Mouse (Mus musculus): ENCODE results near the gene Pnpla2. TPM values are rescaled to one million over a fixed set of nuclear protein-coding genes. Genes with fewer than 3 reads are reported as not detected.

Gene Pnpla2
- polyA plus RNA-seq, 1 experiment from 2014 or later: 23.4 TPM

DNA sequence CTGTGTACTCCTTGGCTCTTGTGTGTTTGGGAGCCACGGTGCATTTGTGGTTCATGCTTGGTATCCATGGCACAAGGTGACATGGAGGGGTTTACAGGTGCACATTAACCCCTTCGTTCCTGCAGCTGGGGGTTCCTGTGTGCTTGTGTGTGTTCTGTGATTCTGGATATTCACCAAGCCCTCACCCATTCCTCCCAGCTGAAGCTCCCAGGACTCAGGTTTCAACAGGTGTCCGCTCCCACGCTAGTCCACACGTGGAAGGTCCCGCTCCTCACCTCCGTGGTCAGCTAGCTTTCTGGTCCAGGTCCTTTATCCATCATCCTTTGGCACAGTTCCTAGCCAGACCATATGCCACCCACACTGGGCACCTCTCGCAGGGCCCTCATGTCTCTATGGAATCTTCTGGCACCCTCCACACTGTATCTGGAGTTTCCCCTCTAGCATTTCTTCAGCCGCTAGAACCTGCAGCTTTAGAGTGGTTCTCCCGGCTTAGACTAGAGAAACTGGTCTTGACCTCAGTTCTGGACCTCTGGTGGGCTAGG lies 11.7 kb downstream of the Pnpla2 start:
- H3K9ac ChIP-seq (ENCODE audit: low read depth, low read length): peak overlapping the region; percentile 85
- WGBS: 60% methylated on average over 10 of the region's 10 CpGs
- H3K4me2 ChIP-seq: peak overlapping the region; percentile 88
- DNase-seq (ENCODE audit: low spot score) (no peak), ATAC-seq (replicated peaks; ENCODE audit: low FRiP score) (no peak)
- H3K4me1 ChIP-seq (replicated peaks; ENCODE audit: control insufficient read depth, insufficient read depth, low read length): peaks cover 41% of the 10 kb centered on the region
- peaks cover 40% of the 10 kb centered on the region for H3K27me3 ChIP-seq (replicated peaks; ENCODE audit: control insufficient read depth, insufficient read depth, low read length)
- H3K9me3 ChIP-seq (ENCODE audit: control insufficient read depth, low read length): no peaks in the 10 kb centered on the region
- peaks cover 14% of the 10 kb centered on the region for H3K36me3 ChIP-seq (ENCODE audit: control insufficient read depth, insufficient read depth, low read length)
- H3K27ac ChIP-seq (ENCODE audit: low read depth, low read length): peak overlapping the region; percentile 72; the same call in 1 of the 2 replicates
- H3K4me3 ChIP-seq (ENCODE audit: low read depth, low read length): peak overlapping the region; percentile 78

- Histone ChIP-seq H3K4me2 (peak within 1 kb of the TSS; percentile 88), H3K4me3 (ENCODE audit: low read depth, low read length) (peak within 1 kb of the TSS; percentile 78), H3K27ac (ENCODE audit: low read depth, low read length) (peak within 1 kb of the TSS; percentile 72), H3K4me1 (replicated peaks; ENCODE audit: control insufficient read depth, insufficient read depth, low read length) (peaks cover 39% of the 10 kb centered on the region), H3K36me3 (ENCODE audit: control insufficient read depth, insufficient read depth, low read length) (peaks cover 18% of the 10 kb centered on the region), H3K9me3 (ENCODE audit: control insufficient read depth, low read length) (no peaks in the 10 kb centered on the region), H3K9ac (ENCODE audit: low read depth, low read length) (peak within 1 kb of the TSS; percentile 85), H3K27me3 (replicated peaks; ENCODE audit: control insufficient read depth, insufficient read depth, low read length) (peaks cover 32% of the 10 kb centered on the region)
- peak; percentile 81 for ATAC-seq (replicated peaks; ENCODE audit: low FRiP score)
- WGBS: under 1% methylated on average over 52 of the region's 52 CpGs
- DNase-seq (ENCODE audit: low spot score): peak; percentile 91
These were observed 12.4 kb downstream of the Pnpla2 start, which contains the start of gene Cd151 for GRCm38 (mm10) chr7:141467230-141468030. Cd151 (plus strand) TSS chr7:141467392.

GRCm38 (mm10) chr7:141468164-141468521 lies 13.1 kb downstream of the Pnpla2 start:
- Histone ChIP-seq H3K4me2 (peak overlapping the region; percentile 88), H3K9me3 (ENCODE audit: control insufficient read depth, low read length) (no peaks in the 10 kb centered on the region), H3K4me3 (ENCODE audit: low read depth, low read length) (peak overlapping the region; percentile 78), H3K27ac (ENCODE audit: low read depth, low read length) (peak overlapping the region; percentile 72), H3K4me1 (replicated peaks; ENCODE audit: control insufficient read depth, insufficient read depth, low read length) (peaks cover 39% of the 10 kb centered on the region), H3K27me3 (replicated peaks; ENCODE audit: control insufficient read depth, insufficient read depth, low read length) (peaks cover 26% of the 10 kb centered on the region), H3K9ac (ENCODE audit: low read depth, low read length) (peak overlapping the region; percentile 85), H3K36me3 (ENCODE audit: control insufficient read depth, insufficient read depth, low read length) (peaks cover 23% of the 10 kb centered on the region)
- ATAC-seq (replicated peaks; ENCODE audit: low FRiP score) (no peak), DNase-seq (ENCODE audit: low spot score) (no peak)
- 20% methylated on average over 5 of the region's 5 CpGs for WGBS

- peak overlapping the region; percentile 85 for H3K9ac ChIP-seq (ENCODE audit: low read depth, low read length)
- H3K9me3 ChIP-seq (ENCODE audit: control insufficient read depth, low read length): no peaks in the 10 kb centered on the region
- WGBS: 4% methylated on average over 8 of the region's 8 CpGs
- H3K4me3 ChIP-seq (ENCODE audit: low read depth, low read length): peak overlapping the region; percentile 78
- H3K27me3 ChIP-seq (replicated peaks; ENCODE audit: control insufficient read depth, insufficient read depth, low read length): peaks cover 21% of the 10 kb centered on the region
- DNase-seq (ENCODE audit: low spot score) (peak; percentile 71), ATAC-seq (replicated peaks; ENCODE audit: low FRiP score) (peak; percentile 80)
- peaks cover 43% of the 10 kb centered on the region for H3K4me1 ChIP-seq (replicated peaks; ENCODE audit: control insufficient read depth, insufficient read depth, low read length)
- H3K36me3 ChIP-seq (ENCODE audit: control insufficient read depth, insufficient read depth, low read length): peaks cover 23% of the 10 kb centered on the region
- peak overlapping the region; percentile 72 for H3K27ac ChIP-seq (ENCODE audit: low read depth, low read length)
- H3K4me2 ChIP-seq: peak overlapping the region; percentile 88
These were observed 13.7 kb downstream of the Pnpla2 start for GRCm38 (mm10) chr7:141468522-141469211.

- Histone ChIP-seq H3K9ac (ENCODE audit: low read depth, low read length) (peak overlapping the region; percentile 85), H3K4me3 (ENCODE audit: low read depth, low read length) (peak overlapping the region; percentile 78), H3K9me3 (ENCODE audit: control insufficient read depth, low read length) (no peaks in the 10 kb centered on the region), H3K27ac (ENCODE audit: low read depth, low read length) (peak overlapping the region; percentile 72), H3K4me1 (replicated peaks; ENCODE audit: control insufficient read depth, insufficient read depth, low read length) (peaks cover 49% of the 10 kb centered on the region), H3K4me2 (peak overlapping the region; percentile 88), H3K36me3 (ENCODE audit: control insufficient read depth, insufficient read depth, low read length) (peaks cover 23% of the 10 kb centered on the region), H3K27me3 (replicated peaks; ENCODE audit: control insufficient read depth, insufficient read depth, low read length) (peaks cover 14% of the 10 kb centered on the region)
- WGBS: 83% methylated on average over 6 of the region's 6 CpGs
- DNase-seq (ENCODE audit: low spot score): no peak
- no peak for ATAC-seq (replicated peaks; ENCODE audit: low FRiP score)
These were observed 14.4 kb downstream of the Pnpla2 start for GRCm38 (mm10) chr7:141469352-141469751.

DNA sequence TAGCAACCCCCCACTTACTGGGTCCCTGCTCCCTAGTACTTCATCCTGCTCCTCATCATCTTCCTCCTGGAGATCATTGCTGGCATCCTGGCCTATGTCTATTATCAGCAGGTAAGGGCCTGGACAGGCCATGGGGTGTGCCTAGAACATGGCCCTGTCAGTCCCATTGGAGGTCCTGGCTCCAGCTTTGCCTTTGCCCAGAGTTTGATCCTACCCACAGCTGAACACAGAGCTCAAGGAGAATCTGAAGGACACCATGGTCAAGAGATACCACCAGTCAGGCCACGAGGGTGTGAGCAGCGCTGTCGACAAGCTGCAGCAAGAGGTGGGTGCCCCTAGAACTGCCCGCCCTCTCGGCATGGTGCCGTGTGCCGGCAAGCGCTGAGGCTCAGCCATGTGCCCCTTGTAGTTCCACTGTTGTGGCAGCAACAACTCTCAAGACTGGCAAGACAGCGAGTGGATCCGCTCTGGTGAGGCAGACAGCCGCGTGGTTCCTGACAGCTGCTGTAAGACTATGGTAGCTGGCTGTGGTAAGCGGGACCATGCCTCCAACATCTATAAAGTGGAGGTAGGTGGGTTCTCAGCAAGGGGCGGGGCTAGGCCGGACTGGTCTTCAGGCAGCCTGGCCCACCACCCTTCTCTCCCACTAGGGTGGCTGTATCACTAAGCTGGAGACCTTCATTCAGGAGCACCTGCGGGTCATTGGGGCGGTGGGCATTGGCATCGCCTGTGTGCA lies 15.1 kb downstream of the Pnpla2 start:
- DNase-seq (ENCODE audit: low spot score): no peak
- Histone ChIP-seq H3K9ac (ENCODE audit: low read depth, low read length) (peak overlapping the region; percentile 31; the same call in 1 of the 2 replicates), H3K27me3 (replicated peaks; ENCODE audit: control insufficient read depth, insufficient read depth, low read length) (peaks cover 7% of the 10 kb centered on the region), H3K4me1 (replicated peaks; ENCODE audit: control insufficient read depth, insufficient read depth, low read length) (peaks cover 43% of the 10 kb centered on the region), H3K4me2 (peak overlapping the region; percentile 88), H3K27ac (ENCODE audit: low read depth, low read length) (no peak overlapping the region; the same call in 1 of the 2 replicates), H3K9me3 (ENCODE audit: control insufficient read depth, low read length) (no peaks in the 10 kb centered on the region), H3K4me3 (ENCODE audit: low read depth, low read length) (0 out of 2 replicates have a peak overlapping the region, but pooled peaks have one; percentile 78), H3K36me3 (ENCODE audit: control insufficient read depth, insufficient read depth, low read length) (peaks cover 23% of the 10 kb centered on the region)
- no peak for ATAC-seq (replicated peaks; ENCODE audit: low FRiP score)
- 91% methylated on average over 18 of the region's 18 CpGs for WGBS

GRCm38 (mm10) chr7:141470637-141470944 lies 15.6 kb downstream of the Pnpla2 start:
- 86% methylated on average over 10 of the region's 10 CpGs for WGBS
- peaks cover 39% of the 10 kb centered on the region for H3K4me1 ChIP-seq (replicated peaks; ENCODE audit: control insufficient read depth, insufficient read depth, low read length)

GRCm38 (mm10) chr7:141471236-141471635 lies 16.2 kb downstream of the Pnpla2 start:
- no peaks in the 10 kb centered on the region for H3K27me3 ChIP-seq (replicated peaks; ENCODE audit: control insufficient read depth, insufficient read depth, low read length)
- H3K9ac ChIP-seq (ENCODE audit: low read depth, low read length): no peak overlapping the region
- H3K4me3 ChIP-seq (ENCODE audit: low read depth, low read length): no peak overlapping the region
- 79% methylated on average over 1 of the region's 1 CpGs for WGBS
- no peak overlapping the region for H3K27ac ChIP-seq (ENCODE audit: low read depth, low read length)
- H3K4me2 ChIP-seq: no peak overlapping the region
- H3K9me3 ChIP-seq (ENCODE audit: control insufficient read depth, low read length): no peaks in the 10 kb centered on the region
- no peak for DNase-seq (ENCODE audit: low spot score)
- ATAC-seq (replicated peaks; ENCODE audit: low FRiP score): no peak
- peaks cover 23% of the 10 kb centered on the region for H3K36me3 ChIP-seq (ENCODE audit: control insufficient read depth, insufficient read depth, low read length)
- peaks cover 42% of the 10 kb centered on the region for H3K4me1 ChIP-seq (replicated peaks; ENCODE audit: control insufficient read depth, insufficient read depth, low read length)

More at GRCm38 (mm10) chr7:141470637-141470944, 15.6 kb downstream of the Pnpla2 start:
- peaks cover 23% of the 10 kb centered on the region for H3K36me3 ChIP-seq (ENCODE audit: control insufficient read depth, insufficient read depth, low read length)
- H3K9ac ChIP-seq (ENCODE audit: low read depth, low read length): no peak overlapping the region
- H3K4me2 ChIP-seq: no peak overlapping the region
- H3K27me3 ChIP-seq (replicated peaks; ENCODE audit: control insufficient read depth, insufficient read depth, low read length): peaks cover 2% of the 10 kb centered on the region; the same call in 1 of the 2 replicates
- no peaks in the 10 kb centered on the region for H3K9me3 ChIP-seq (ENCODE audit: control insufficient read depth, low read length)
- no peak overlapping the region for H3K27ac ChIP-seq (ENCODE audit: low read depth, low read length)
- H3K4me3 ChIP-seq (ENCODE audit: low read depth, low read length): no peak overlapping the region
- ATAC-seq (replicated peaks; ENCODE audit: low FRiP score) (no peak), DNase-seq (ENCODE audit: low spot score) (no peak)
